Mouse (Mus musculus) thymus, adult 2 months (tissue): ENCODE measurements at regions not wholly inside any gene's neighbourhood (a gene's known extent, or its start where the extent isn't known, plus 50 kb on each side); places are given as distances from the start of the nearest gene placed in this dataset.

Experiments
- CTCF ChIP-seq: fragments of 200-500 bp; IDR thresholded peaks from 2 replicates; pipeline ENCODE4 v1.5.1; 2012; ENCODE audit warnings: mild to moderate bottlenecking, control low read depth, low read length, moderate library complexity, borderline replicate concordance; ENCODE audit not compliant: control insufficient read depth, poor library complexity, insufficient read depth; ENCODE audit errors: extremely low read depth
- POLR2A ChIP-seq: fragments of 200-500 bp; IDR thresholded peaks from 2 replicates; pipeline ENCODE4 v1.6.1; 2012; ENCODE audit warnings: mild to moderate bottlenecking, low read length, control low read depth, moderate library complexity; ENCODE audit not compliant: control insufficient read depth, poor library complexity, insufficient read depth; ENCODE audit errors: extremely low read depth

- TF ChIP-seq POLR2A: no peak
- no peak for TF ChIP-seq CTCF
These were observed 156.6 kb downstream of the Tomm20 start for GRCm38 (mm10) chr8:126789076-126789475.
